Mouse (Mus musculus): Measurements from ENCODE around the gene Fem1a. TPM values are rescaled to one million over a fixed set of nuclear protein-coding genes. Genes with fewer than 3 reads are reported as not detected.

The Fem1a gene
- polyA plus RNA-seq, 1 experiment from 2014 or later, result 22.9 TPM

GRCm38 (mm10) chr17:56285995-56286394 lies 29.4 kb downstream of the Fem1a start:
- ATAC-seq (replicated peaks), result no peak

GRCm38 (mm10) chr17:56287830-56288229 lies 31.2 kb downstream of the Fem1a start:
- Histone ChIP-seq H3K9ac (replicated peaks) (no peak overlapping the region), H3K36me3 (no peaks in the 10 kb centered on the region), H3K4me3 (no peak overlapping the region), H3K4me2 (replicated peaks) (no peak overlapping the region), H3K9me3 (no peaks in the 10 kb centered on the region), H3K27me3 (no peaks in the 10 kb centered on the region), H3K27ac (replicated peaks) (no peak overlapping the region), H3K4me1 (peaks cover 27% of the 10 kb centered on the region)
- no peak for ATAC-seq (replicated peaks)
- 72% methylated on average over 3 of the region's 3 CpGs for WGBS

More at GRCm38 (mm10) chr17:56285995-56286394, 29.4 kb downstream of the Fem1a start:
- no peak overlapping the region for H3K4me2 ChIP-seq (replicated peaks)
- no peak overlapping the region for H3K9ac ChIP-seq (replicated peaks)
- WGBS, result 94% methylated on average over 11 of the region's 11 CpGs
- peaks cover 21% of the 10 kb centered on the region for H3K4me1 ChIP-seq
- H3K27ac ChIP-seq (replicated peaks), result no peak overlapping the region
- H3K36me3 ChIP-seq, result no peaks in the 10 kb centered on the region
- no peak overlapping the region for H3K4me3 ChIP-seq
- H3K9me3 ChIP-seq, result no peaks in the 10 kb centered on the region
- no peaks in the 10 kb centered on the region for H3K27me3 ChIP-seq

GRCm38 (mm10) chr17:56288866-56289265 lies 32.3 kb downstream of the Fem1a start:
- H3K9ac ChIP-seq (replicated peaks), result no peak overlapping the region
- no peak for ATAC-seq (replicated peaks)
- no peaks in the 10 kb centered on the region for H3K36me3 ChIP-seq
- WGBS, result 49% methylated on average over 3 of the region's 3 CpGs
- peaks cover 27% of the 10 kb centered on the region for H3K4me1 ChIP-seq
- H3K4me3 ChIP-seq, result no peak overlapping the region
- H3K27ac ChIP-seq (replicated peaks), result 0 out of 2 replicates have a peak overlapping the region, but pooled peaks have one; percentile 23
- no peaks in the 10 kb centered on the region for H3K27me3 ChIP-seq
- H3K4me2 ChIP-seq (replicated peaks), result peak overlapping the region; percentile 42; the same call in 1 of the 2 replicates
- no peaks in the 10 kb centered on the region for H3K9me3 ChIP-seq

GRCm38 (mm10) chr17:56289371-56290331 lies 33.0 kb downstream of the Fem1a start:
- H3K36me3 ChIP-seq, result no peaks in the 10 kb centered on the region
- H3K4me3 ChIP-seq, result peak overlapping the region; percentile 35
- no peak overlapping the region for H3K9ac ChIP-seq (replicated peaks)
- ATAC-seq (replicated peaks), result no peak
- H3K4me2 ChIP-seq (replicated peaks), result peak overlapping the region; percentile 42
- H3K9me3 ChIP-seq, result no peaks in the 10 kb centered on the region
- H3K27ac ChIP-seq (replicated peaks), result 0 out of 2 replicates have a peak overlapping the region, but pooled peaks have one; percentile 23
- H3K27me3 ChIP-seq, result no peaks in the 10 kb centered on the region
- H3K4me1 ChIP-seq, result peaks cover 27% of the 10 kb centered on the region
- 2% methylated on average over 23 of the region's 23 CpGs for WGBS

- peak; percentile 68 for ATAC-seq (replicated peaks)
- 0 out of 2 replicates have a peak overlapping the region, but pooled peaks have one; percentile 50 for H3K9ac ChIP-seq (replicated peaks)
- no peaks in the 10 kb centered on the region for H3K27me3 ChIP-seq
- H3K4me3 ChIP-seq, result peak overlapping the region; percentile 35
- peaks cover 27% of the 10 kb centered on the region for H3K4me1 ChIP-seq
- WGBS, result 5% methylated on average over 17 of the region's 17 CpGs
- H3K9me3 ChIP-seq, result no peaks in the 10 kb centered on the region
- H3K36me3 ChIP-seq, result no peaks in the 10 kb centered on the region
- peak overlapping the region; percentile 71 for H3K27ac ChIP-seq (replicated peaks)
- H3K4me2 ChIP-seq (replicated peaks), result peak overlapping the region; percentile 42
Measured at GRCm38 (mm10) chr17:56290388-56291170, 34.0 kb downstream of the Fem1a start.

- H3K4me2 ChIP-seq (replicated peaks), result peak overlapping the region; percentile 42
- peak overlapping the region; percentile 50 for H3K9ac ChIP-seq (replicated peaks)
- under 1% methylated on average over 16 of the region's 16 CpGs for WGBS
- peaks cover 27% of the 10 kb centered on the region for H3K4me1 ChIP-seq
- no peaks in the 10 kb centered on the region for H3K27me3 ChIP-seq
- H3K36me3 ChIP-seq, result no peaks in the 10 kb centered on the region
- ATAC-seq (replicated peaks), result peak; percentile 83
- H3K27ac ChIP-seq (replicated peaks), result peak overlapping the region; percentile 71
- H3K4me3 ChIP-seq, result peak overlapping the region; percentile 35
- no peaks in the 10 kb centered on the region for H3K9me3 ChIP-seq
Measured at GRCm38 (mm10) chr17:56291171-56291511, 34.5 kb downstream of the Fem1a start.

GRCm38 (mm10) chr17:56291826-56292475 lies 35.3 kb downstream of the Fem1a start:
- H3K27ac ChIP-seq (replicated peaks), result peak overlapping the region; percentile 71; the same call in 1 of the 2 replicates
- H3K4me3 ChIP-seq, result no peak overlapping the region
- no peak overlapping the region for H3K9ac ChIP-seq (replicated peaks)
- no peaks in the 10 kb centered on the region for H3K36me3 ChIP-seq
- 49% methylated on average over 7 of the region's 7 CpGs for WGBS
- no peaks in the 10 kb centered on the region for H3K9me3 ChIP-seq
- no peak overlapping the region for H3K4me2 ChIP-seq (replicated peaks)
- ATAC-seq (replicated peaks), result peak; percentile 7; the same call in 1 of the 2 replicates
- H3K4me1 ChIP-seq, result peaks cover 27% of the 10 kb centered on the region
- H3K27me3 ChIP-seq, result no peaks in the 10 kb centered on the region

GRCm38 (mm10) chr17:56292531-56293222 lies 36.1 kb downstream of the Fem1a start, which contains the start of gene Plin3:
TSS of gene Plin3 (minus strand) at chr17:56292873.
- H3K9ac ChIP-seq (replicated peaks), result no peak within 1 kb of the TSS
- no peak for ATAC-seq (replicated peaks)
- peak within 1 kb of the TSS; percentile 71; the same call in 1 of the 2 replicates for H3K27ac ChIP-seq (replicated peaks)
- H3K9me3 ChIP-seq, result no peaks in the 10 kb centered on the region
- 83% methylated on average over 4 of the region's 4 CpGs for WGBS
- no peak within 1 kb of the TSS for H3K4me2 ChIP-seq (replicated peaks)
- H3K4me3 ChIP-seq, result no peak within 1 kb of the TSS
- no peaks in the 10 kb centered on the region for H3K27me3 ChIP-seq
- no peaks in the 10 kb centered on the region for H3K36me3 ChIP-seq
- peaks cover 27% of the 10 kb centered on the region for H3K4me1 ChIP-seq

- Histone ChIP-seq H3K9me3 (no peaks in the 10 kb centered on the region), H3K4me1 (peaks cover 24% of the 10 kb centered on the region), H3K27ac (replicated peaks) (no peak overlapping the region), H3K9ac (replicated peaks) (no peak overlapping the region), H3K36me3 (no peaks in the 10 kb centered on the region), H3K4me3 (no peak overlapping the region), H3K27me3 (no peaks in the 10 kb centered on the region), H3K4me2 (replicated peaks) (no peak overlapping the region)
- ATAC-seq (replicated peaks), result no peak
- WGBS, result 80% methylated on average over 1 of the region's 1 CpGs
Measured at GRCm38 (mm10) chr17:56293291-56293690, 36.7 kb downstream of the Fem1a start.

- Histone ChIP-seq H3K27ac (replicated peaks) (no peak overlapping the region), H3K4me1 (peaks cover 24% of the 10 kb centered on the region), H3K36me3 (no peaks in the 10 kb centered on the region), H3K4me3 (no peak overlapping the region), H3K9me3 (no peaks in the 10 kb centered on the region), H3K9ac (replicated peaks) (no peak overlapping the region), H3K4me2 (replicated peaks) (no peak overlapping the region), H3K27me3 (no peaks in the 10 kb centered on the region)
- no peak for ATAC-seq (replicated peaks)
- WGBS, result 79% methylated on average over 19 of the region's 19 CpGs
Measured at GRCm38 (mm10) chr17:56294241-56294640, 37.6 kb downstream of the Fem1a start.

GRCm38 (mm10) chr17:56296201-56296600 lies 39.6 kb downstream of the Fem1a start:
- Histone ChIP-seq H3K27me3 (no peaks in the 10 kb centered on the region), H3K9me3 (no peaks in the 10 kb centered on the region), H3K4me3 (no peak overlapping the region), H3K4me1 (peaks cover 4% of the 10 kb centered on the region), H3K4me2 (replicated peaks) (no peak overlapping the region), H3K27ac (replicated peaks) (no peak overlapping the region), H3K9ac (replicated peaks) (no peak overlapping the region), H3K36me3 (no peaks in the 10 kb centered on the region)
- ATAC-seq (replicated peaks), result no peak
- WGBS, result 57% methylated on average over 1 of the region's 1 CpGs

All from forebrain, embryonic 15.5 days (tissue).